ENCODE assay signal across 5 mouse cellular contexts in genomic region chr1:166576651-166577050, GRCm38 (mm10).
DNase-seq lines count a peak whose midpoint lies in the region.

No protein-coding gene starts in this region.

- DNase-seq in adrenal gland, adult (ENCODE audit: inconsistent age in 2 of 2, low spot score in 1 of 2), result peak; percentile 74 to 77
- peak; percentile 59 for DNase-seq in adrenal gland, adult 8-10 months
- peak; percentile 35 for DNase-seq in adrenal gland, postnatal 14 days
- peak; percentile 38 to 55 for DNase-seq in adrenal gland, postnatal 36 days
- peak; percentile 8 for DNase-seq in testis, postnatal 14 days (ENCODE audit: low spot score)

Comparison
In these comparisons a context has a peak if more than half of its experiments do, and no peak if none do; other contexts are left out.
1. Peak in every context shown above with its lines: DNase-seq.
2. DNase-seq: peak in every context shown above with its lines; median percentile 76 in adrenal gland, adult; 59 in adrenal gland, adult 8-10 months; 46 in adrenal gland, postnatal 36 days; 35 in adrenal gland, postnatal 14 days; 8 in testis, postnatal 14 days.